Mouse (Mus musculus): ENCODE data around the gene Hoga1. TPM values are rescaled to one million over a fixed set of nuclear protein-coding genes. Genes with fewer than 3 reads are reported as not detected.
A peak's percentile ranks its signal among the peaks of the same experiment; 100 is the strongest.

The Hoga1 gene
- total RNA-seq, 1 experiment from 2014 or later = not detected

GRCm38 (mm10) chr19:42089748-42090595 is 44.6 kb downstream of the Hoga1 start, which contains the start of gene Pi4k2a:
Gene Pi4k2a (plus strand): TSS chr19:42090470.
- ATAC-seq (replicated peaks; ENCODE audit: insufficient number of reproducible peaks, low FRiP score, low TSS enrichment, poor library complexity, severe bottlenecking) = peak; percentile 97

- ATAC-seq (replicated peaks; ENCODE audit: insufficient number of reproducible peaks, low FRiP score, low TSS enrichment, poor library complexity, severe bottlenecking) = peak; percentile 32
Measured at GRCm38 (mm10) chr19:42090637-42091141, 45.3 kb downstream of the Hoga1 start.

GRCm38 (mm10) chr19:42099406-42099805 is 54.0 kb downstream of the Hoga1 start:
- ATAC-seq (replicated peaks; ENCODE audit: insufficient number of reproducible peaks, low FRiP score, low TSS enrichment, poor library complexity, severe bottlenecking) = no peak

- no peak for ATAC-seq (replicated peaks; ENCODE audit: insufficient number of reproducible peaks, low FRiP score, low TSS enrichment, poor library complexity, severe bottlenecking)
Measured at GRCm38 (mm10) chr19:42104681-42105080, 59.3 kb downstream of the Hoga1 start.

GRCm38 (mm10) chr19:42115783-42116335 is 70.4 kb downstream of the Hoga1 start:
- no peak for ATAC-seq (replicated peaks; ENCODE audit: insufficient number of reproducible peaks, low FRiP score, low TSS enrichment, poor library complexity, severe bottlenecking)

GRCm38 (mm10) chr19:42118142-42118541 is 72.7 kb downstream of the Hoga1 start:
- no peak for ATAC-seq (replicated peaks; ENCODE audit: insufficient number of reproducible peaks, low FRiP score, low TSS enrichment, poor library complexity, severe bottlenecking)

GRCm38 (mm10) chr19:42118596-42118995 is 73.2 kb downstream of the Hoga1 start:
- ATAC-seq (replicated peaks; ENCODE audit: insufficient number of reproducible peaks, low FRiP score, low TSS enrichment, poor library complexity, severe bottlenecking) = no peak

GRCm38 (mm10) chr19:42120451-42120850 is 75.0 kb downstream of the Hoga1 start:
- ATAC-seq (replicated peaks; ENCODE audit: insufficient number of reproducible peaks, low FRiP score, low TSS enrichment, poor library complexity, severe bottlenecking) = no peak

Other genes starting within 250 kb of the Hoga1 start
- gene Arhgap19, start 243.6 kb upstream of the Hoga1 start, total RNA-seq (2017) = 1.1 to 2.3 TPM (median 1.9 TPM) in 3 replicates
- gene Frat1, start 215.6 kb upstream of the Hoga1 start, total RNA-seq (2017) = 21.9 to 24.9 TPM (median 22.4 TPM) in 3 replicates
- 14.4 to 39.3 TPM (median 21.5 TPM) in 3 replicates for gene Frat2, start 197.5 kb upstream of the Hoga1 start, total RNA-seq (2017)
- 5.1 to 7.7 TPM (median 7.6 TPM) in 3 replicates for gene Rrp12, start 149.4 kb upstream of the Hoga1 start, total RNA-seq (2017)
- 117 to 136 TPM (median 120 TPM) in 3 replicates for gene Pgam1, start 133.7 kb upstream of the Hoga1 start, total RNA-seq (2017)
- gene Exosc1, start 112.2 kb upstream of the Hoga1 start, total RNA-seq (2017) = 28.8 to 32.4 TPM (median 31.4 TPM) in 3 replicates
- 15.5 to 26.4 TPM (median 23.1 TPM) in 3 replicates for gene Zdhhc16, start 112.1 kb upstream of the Hoga1 start, total RNA-seq (2017)
- 18.6 to 55.2 TPM (median 41.6 TPM) in 3 replicates for gene Mms19, start 64.5 kb upstream of the Hoga1 start, total RNA-seq (2017)
- 8.2 to 10.9 TPM (median 10.0 TPM) in 3 replicates for gene Ubtd1, start 63.8 kb upstream of the Hoga1 start, total RNA-seq (2017)
- not detected in 3 replicates for gene Ankrd2, start 9.6 kb upstream of the Hoga1 start, total RNA-seq (2017)
- 0.43 to 0.67 TPM in 2 of 3 replicates, not detected in the other for gene 4933411K16Rik, start 6.6 kb downstream of the Hoga1 start, total RNA-seq (2017)
- not detected in 3 replicates for gene Morn4, start 40.7 kb downstream of the Hoga1 start, total RNA-seq (2017)
- 12.4 to 19.9 TPM (median 16.8 TPM) in 3 replicates for gene Pi4k2a, start 44.9 kb downstream of the Hoga1 start, total RNA-seq (2017)
- gene Avpi1, start 83.4 kb downstream of the Hoga1 start, total RNA-seq (2017) = 3.7 to 6.4 TPM (median 4.2 TPM) in 3 replicates
- 4.6 to 15.8 TPM (median 7.2 TPM) in 3 replicates for gene Marveld1, start 101.8 kb downstream of the Hoga1 start, total RNA-seq (2017)
- 43.3 to 59.7 TPM (median 44.3 TPM) in 3 replicates for gene Zfyve27, start 118.3 kb downstream of the Hoga1 start, total RNA-seq (2017)
- not detected in 3 replicates for gene Sfrp5, start 156.6 kb downstream of the Hoga1 start, total RNA-seq (2017)
- gene Golga7b, start 202.0 kb downstream of the Hoga1 start, total RNA-seq (2017) = not detected in 3 replicates